Mouse (Mus musculus): ENCODE measurements around the gene Abraxas2.

Gene Abraxas2

DNA sequence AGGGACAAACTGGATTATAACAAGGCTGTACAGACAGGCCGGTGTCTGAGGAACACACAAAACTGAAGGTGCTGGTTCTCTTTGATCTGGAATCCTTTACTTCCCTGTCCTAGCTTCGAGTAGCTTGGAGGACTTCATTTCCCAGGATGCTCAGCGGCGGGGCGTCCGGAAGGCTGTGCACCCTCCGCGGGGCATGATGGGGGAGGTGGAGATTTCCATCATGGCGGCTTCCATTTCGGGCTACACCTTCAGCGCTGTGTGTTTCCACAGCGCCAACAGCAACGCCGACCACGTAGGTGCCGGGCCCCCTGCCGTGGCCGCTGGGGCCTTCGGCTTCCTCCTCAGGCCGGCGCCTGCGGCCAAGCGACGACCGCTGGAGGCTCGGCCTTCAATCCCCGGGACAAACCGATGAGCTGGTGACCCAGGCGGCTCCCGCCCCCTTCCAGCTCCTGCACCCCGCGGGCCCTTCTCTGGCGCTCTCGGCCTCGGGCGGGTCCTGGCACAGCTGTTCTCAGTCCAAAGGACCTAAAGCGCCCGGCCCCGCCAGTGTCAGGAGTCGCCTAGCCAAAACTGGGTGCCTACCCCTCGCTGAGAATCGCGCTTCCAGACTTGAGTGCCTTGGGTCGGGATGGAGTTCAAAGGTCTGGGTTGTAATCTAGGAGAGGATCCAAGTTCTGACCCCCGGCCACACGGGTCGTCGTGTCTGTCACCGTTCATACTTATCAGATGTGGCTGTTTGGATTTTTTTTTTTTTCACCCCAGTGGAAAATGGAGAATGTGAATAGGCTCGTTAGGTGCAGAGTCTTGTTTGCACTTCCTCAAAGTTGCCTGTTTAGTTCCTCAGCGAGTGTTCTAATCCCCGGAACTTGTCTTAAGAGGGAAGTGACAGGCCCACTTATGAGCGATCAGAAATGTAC, at the start of gene Abraxas2:
Gene Abraxas2 (plus strand): TSS at position 184 of the 917 bp plus-strand sequence.
- DNase-seq (ENCODE audit: low read depth, low spot score), result peak; percentile 95

DNA sequence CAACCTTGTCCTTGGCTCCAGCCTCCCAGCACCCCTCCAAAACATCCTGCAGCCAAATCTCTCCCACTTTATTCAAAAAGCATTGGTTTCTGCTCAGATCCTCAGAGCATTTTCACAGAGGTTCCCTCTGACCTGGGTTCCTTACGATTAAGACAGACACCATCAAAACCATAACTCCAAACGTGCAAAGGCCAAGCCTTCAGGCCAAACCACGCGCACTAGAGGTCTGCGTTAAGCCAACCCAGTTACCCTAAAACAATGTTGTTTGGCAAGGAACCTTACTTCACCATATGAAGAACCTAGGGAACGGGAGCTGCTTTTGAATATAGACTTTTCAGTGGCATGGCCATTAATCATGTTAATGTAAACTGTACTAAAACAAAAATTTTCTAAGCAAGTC, 49.3 kb upstream of the Abraxas2 start:
- no peak for DNase-seq (ENCODE audit: low read depth, low spot score)

DNA sequence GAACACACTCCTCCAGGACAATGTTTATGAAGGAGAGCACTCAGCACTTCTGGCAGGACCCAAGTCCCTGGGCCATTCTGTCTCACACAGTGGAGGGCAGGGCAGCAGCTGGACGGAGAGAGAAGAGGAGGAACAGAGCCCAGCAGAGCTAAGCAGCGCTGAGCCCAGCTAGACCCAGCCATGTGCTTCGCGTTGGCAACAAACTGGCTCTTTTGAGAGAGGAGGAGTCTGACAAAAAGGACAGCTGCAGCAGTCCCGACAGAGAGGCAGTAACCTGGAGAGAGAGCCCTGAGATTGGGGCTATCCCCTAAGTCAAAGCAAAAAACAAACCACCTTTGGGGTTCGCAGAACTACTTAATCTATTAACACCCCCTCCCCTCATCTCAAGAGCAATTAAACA, 48.7 kb upstream of the Abraxas2 start:
- DNase-seq (ENCODE audit: low read depth, low spot score), result no peak

DNA sequence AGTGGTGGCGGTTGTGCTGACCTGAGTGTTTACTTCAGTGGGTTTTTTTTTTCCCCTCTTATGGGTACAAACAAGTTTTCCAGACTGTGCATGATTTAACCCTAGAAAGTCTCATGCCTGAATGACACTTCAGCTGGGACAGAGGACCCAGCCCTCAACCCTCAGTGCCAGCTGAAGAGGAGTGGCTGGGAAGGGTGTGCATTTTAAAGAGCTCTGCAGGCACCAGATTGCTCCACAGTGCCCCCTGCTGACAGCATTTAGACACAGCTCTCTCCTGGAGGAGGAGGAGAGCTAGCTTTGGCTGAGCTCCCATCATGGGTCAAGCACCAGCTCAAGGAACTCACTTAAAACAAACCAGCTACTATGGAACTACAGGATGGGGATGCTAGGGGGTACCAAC, 48.1 kb upstream of the Abraxas2 start:
- DNase-seq (ENCODE audit: low read depth, low spot score), result peak; percentile 90

DNA sequence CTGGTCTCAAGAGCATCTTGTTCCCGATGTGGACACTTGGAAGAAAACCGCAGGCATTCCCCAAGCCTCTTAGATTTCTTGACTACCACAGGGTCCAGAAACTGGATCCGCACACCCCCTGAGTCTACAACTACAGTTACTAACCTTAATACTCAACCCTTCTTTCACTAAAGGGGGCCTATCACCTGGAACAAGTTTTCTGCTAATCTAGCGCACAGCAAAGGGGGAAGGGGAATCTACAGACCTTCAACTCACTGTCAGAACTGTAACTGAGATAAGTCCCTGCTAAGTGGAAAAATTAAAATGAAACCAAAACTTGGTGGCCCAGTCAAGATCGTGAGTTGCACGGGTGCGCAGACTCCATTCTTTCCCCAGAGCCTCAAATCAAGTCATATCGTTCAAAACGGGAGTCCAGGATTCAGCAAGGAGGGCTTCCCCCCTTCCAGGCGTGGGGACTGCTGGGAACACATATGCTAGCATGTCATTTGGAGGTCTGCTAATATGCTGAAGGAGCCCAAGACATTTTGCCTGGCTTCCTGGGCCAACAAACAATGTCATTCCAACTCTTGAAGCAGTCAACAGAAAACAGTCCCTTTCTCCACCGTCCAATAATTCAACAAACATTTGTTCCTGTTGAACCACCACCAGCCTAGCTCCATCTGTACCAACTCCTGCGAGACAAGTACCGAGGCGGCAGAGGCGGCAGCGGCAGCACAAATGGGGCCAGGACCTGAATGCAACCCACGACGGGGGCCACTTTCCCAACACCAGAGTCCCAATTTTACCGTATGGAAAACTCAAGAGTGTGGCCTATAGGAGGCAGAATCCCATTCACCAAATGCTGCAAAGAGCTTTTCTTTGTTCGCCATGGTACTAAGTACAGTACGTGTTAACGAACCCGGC, 47.1 kb upstream of the Abraxas2 start:
- DNase-seq (ENCODE audit: low read depth, low spot score), result peak; percentile 79

DNA sequence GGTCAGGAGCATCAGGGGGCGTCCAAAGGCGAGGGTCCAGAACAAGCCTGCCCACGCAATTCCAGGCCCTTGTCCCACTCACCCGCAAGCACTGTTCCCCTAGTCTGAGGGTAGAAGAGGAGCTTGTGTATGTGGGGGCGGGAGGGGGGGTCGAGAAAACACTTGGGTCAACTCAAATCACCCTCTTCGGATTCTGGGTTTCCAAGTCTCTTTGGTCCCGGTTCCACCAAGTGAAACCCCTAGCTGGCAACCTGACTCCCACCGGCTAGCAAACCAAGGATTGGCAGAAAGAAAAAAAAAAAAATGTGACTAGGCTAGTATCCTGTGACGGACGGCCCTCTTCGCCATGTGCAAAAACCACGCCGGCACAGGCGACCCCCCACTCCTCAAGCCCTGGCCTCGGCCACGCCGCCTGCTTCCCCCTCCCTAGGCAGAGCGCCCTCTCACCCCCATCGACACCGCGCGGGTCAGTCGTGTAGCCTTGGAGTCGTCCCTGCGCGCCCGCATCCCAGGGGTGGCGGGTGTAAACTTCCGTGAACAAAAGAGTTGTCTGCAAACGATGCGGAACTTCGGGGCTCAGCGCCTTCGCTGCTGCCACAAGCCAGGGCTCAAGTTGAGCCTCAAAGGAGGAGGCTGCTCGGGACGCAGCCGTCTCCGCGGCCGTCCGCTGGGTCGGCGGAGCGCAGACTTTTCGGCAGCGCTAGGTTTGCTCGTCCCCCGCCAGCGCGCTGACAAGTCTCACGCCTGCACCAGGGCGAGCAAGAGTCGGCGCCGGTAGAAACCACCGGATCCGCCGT, 46.2 kb upstream of the Abraxas2 start:
- peak; percentile 87 for DNase-seq (ENCODE audit: low read depth, low spot score)

DNA sequence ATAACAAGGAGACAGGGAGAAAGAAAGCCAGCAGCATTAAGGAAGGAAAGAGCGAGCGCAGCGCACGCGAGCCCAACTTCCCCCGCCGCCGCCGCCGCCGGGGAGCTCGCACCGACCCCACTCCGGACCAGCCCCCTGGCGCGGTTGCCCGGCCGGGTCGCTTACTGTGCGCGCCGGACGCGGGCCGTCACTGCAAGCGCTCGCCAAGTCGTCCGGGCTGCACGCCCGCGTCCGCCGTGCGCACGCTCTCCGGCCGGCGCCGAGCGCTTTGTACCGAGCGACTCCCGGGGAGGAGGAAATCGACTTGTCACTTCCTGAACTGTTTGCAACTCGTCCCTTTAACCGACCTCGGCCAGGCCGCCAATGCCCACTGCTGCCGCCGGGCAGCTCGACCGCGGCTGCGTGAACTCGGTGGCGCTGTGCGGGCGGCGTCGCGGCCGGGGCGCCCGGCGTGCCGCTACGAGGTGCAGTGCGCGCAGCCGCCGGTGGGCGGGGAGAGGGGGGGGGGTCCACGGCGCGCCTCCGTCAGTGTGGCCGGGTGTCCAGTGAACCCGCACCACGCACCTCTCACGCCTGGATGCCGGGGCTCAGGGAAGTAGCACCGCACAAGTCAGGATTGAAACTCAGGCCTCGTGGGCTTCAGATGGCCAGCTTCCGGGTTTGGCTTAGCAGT, 45.5 kb upstream of the Abraxas2 start, which contains the start of gene Fam53b:
Gene Fam53b (minus strand): TSS at position 471 of the 673 bp plus-strand sequence.
- DNase-seq (ENCODE audit: low read depth, low spot score), result peak; percentile 86

DNA sequence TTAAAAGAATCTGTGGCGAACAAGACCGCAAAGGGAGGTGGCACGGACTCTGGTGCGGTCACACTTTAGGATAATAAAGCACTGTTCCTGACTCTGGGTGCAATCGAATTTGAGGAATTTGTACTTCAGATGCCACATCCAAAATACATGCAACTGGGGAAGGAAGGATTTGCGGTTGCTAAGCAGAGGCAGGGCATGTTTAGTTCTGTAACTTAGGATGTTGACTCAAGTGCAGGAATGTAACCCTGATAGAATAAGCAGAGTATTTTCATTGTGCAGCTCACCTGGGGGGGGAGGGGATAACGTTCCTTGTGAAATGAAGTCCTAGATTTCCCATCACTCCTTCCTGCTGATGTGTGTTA, 45.0 kb upstream of the Abraxas2 start:
- no peak for DNase-seq (ENCODE audit: low read depth, low spot score)

DNA sequence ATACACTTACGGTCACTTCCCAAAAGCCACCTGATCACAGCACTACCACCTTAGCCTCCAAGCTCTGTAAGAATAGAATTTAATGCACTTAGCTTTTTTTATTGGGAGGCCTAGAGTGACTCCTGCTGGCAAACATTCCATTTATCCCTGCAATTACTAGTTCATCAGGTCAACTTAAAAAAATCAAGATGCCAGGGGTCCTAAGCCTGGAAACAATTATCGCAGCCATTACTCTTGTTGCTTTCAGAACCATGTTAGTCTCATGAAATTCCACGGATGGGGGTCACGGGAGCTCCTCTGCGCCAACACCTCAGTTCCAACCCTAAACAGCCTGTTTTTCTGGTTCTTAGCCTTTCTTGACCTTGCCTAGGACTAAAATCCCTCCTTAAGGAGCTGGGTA, 43.9 kb upstream of the Abraxas2 start:
- no peak for DNase-seq (ENCODE audit: low read depth, low spot score)

DNA sequence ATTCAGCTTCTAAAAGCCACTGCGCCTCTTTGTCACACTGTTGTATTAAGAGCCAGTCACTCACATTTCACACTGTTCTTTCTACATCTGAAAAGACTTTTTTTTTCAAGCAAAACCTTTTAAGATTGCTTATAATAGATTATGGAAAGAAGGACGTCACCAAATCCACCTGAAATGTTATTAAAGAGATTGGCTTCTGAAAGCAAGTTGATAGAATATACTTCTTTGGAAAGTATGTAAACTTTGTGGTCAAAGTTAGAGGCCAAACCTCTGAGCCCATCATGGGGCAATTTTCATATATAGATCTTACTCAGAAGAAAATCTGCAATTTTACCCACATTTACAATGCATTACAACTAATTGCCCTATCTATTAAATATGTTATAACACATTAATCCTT, 42.5 kb upstream of the Abraxas2 start:
- DNase-seq (ENCODE audit: low read depth, low spot score), result no peak

DNA sequence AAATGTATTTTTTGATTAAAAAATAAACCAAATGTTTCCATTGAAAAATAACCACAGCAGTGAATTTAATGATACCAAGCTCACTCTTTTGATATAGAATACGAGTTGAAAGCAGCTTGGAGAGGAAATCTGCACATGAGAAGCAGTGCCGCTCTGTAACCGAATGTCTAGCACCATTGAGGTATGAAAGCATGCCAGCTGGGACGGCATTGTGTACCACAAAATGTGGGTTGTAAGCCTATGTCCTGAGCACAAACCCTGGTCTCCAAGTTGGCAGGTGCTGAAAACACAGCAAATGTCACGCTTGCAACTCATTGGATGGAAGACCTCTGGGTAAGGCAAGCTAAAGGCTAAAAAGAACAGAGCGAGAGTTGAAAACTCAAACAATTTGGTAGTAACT, 42.0 kb upstream of the Abraxas2 start:
- no peak for DNase-seq (ENCODE audit: low read depth, low spot score)

DNA sequence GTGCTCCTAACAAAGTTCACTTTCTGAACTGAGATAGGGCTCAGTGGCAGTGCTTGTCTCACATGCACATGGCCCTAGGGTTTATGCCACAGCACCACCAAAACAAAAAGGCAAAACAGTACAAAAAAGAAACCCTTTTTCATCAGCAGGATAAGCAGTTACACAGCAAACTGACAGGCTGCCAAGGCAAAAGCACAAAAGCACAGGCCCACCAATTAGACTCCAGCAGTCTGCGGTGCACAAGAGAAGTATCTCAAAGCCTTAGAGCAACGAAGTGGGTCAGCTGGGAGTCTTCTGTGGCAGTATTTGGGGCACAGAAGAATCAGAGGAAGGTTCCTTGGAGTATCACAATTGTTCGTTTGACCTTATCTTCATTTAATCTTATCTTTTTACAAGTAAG, 38.3 kb upstream of the Abraxas2 start:
- no peak for DNase-seq (ENCODE audit: low read depth, low spot score)

DNA sequence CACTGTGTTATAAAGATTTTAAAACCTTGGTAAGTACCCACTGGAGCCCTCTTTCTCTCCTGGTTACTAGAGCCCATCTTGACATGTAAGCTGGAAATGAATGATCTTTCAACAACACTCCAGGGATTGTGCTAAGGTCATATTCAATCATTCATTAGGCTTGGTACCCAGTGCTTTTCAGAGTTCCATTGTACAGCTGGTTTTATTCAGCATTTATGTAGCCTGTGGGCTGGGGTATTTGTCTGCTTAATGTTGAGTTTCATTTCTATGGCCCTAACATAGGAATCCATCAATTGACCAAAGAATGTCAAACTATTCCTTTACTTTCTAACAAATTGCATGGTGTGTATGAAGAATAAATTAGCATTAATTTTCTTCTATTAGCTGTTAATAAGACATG, 35.2 kb upstream of the Abraxas2 start:
- DNase-seq (ENCODE audit: low read depth, low spot score), result no peak

DNA sequence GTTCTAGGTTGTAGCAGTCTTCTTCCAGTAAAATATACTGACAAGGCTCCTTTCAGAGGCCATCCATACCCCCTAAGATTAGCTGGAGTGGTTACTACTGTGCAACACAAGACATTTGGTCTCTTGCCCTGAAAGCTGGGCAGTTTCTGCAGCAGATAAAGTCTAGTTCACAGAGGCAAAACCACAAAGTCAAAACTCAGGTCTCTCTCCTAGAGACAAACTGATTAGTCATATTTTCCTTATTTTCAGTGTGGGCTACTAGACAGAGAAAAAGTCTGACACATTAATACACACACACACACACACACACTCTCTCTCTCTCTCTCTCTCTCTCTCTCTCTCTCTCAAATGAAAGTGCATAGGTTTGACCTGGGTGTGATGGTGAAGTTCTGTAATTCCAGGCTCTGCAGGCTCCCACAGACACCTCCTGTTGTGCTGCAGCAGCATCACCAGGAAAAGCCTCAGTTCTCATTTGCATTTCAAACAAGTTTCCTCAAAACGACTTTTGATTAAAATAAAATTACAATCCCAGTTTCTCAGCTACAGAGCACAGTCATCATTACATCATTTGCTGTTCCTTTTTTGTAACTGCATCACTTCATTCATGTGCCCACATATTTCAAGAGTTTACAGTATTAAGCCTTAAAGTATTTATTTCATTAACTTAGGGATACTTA, 34.5 kb upstream of the Abraxas2 start:
- DNase-seq (ENCODE audit: low read depth, low spot score), result no peak

DNA sequence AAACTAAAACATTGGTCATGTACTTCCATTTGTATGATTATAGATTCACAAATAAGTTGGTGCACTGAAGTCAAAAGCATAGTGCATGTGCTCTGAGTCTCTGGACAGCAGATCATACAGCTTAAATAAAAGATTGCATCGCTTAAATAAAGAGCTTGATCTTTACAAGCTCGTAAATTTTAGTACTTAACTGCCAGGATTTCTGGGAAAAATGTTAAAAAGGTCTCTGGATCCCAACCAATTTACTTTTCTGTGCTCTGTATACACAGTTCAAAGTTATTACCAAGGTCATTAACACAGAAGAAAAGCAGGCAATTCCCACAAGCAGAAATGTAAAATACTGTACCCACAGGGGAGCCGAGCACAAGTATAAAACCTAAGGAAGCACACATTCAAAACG, 28.1 kb upstream of the Abraxas2 start:
- no peak for DNase-seq (ENCODE audit: low read depth, low spot score)

DNA sequence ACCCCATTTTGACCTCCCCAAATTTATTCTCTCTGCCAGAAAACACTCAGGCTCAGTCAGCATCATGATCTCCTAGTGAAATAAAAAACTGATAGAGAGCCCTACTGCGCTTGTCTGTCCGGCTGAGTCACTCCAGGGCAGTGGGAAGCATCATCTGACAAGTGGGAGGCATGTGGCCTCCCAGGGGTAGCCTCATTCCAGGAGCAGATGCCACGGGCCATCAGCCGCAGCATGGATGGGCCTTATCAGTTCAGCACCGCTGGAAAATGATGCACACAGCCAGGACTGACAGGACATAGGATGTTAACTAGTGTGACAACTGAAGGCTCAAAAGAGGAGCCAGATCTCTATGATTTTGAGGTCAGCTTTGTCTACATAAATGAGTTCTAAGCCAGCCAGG, 17.7 kb upstream of the Abraxas2 start:
- DNase-seq (ENCODE audit: low read depth, low spot score), result no peak

DNA sequence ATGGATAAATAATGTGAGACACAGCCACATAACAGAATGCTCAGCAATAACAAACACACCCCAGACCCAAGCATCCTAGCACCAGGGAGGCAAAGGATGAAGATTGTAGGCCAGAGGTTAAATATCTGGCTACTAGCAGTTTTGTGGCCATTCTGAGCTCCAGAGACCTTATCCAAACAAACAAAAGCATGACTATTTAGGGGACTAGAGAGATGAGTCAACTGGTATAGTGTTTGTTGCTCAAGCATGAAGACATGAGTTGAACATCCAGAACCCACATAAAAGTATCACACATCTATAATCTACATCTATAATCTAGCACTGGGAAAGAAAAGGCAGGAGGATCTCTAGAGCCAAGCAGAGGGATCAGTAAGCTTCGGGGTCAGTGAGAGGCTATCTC, 16.6 kb upstream of the Abraxas2 start:
- DNase-seq (ENCODE audit: low read depth, low spot score), result no peak

DNA sequence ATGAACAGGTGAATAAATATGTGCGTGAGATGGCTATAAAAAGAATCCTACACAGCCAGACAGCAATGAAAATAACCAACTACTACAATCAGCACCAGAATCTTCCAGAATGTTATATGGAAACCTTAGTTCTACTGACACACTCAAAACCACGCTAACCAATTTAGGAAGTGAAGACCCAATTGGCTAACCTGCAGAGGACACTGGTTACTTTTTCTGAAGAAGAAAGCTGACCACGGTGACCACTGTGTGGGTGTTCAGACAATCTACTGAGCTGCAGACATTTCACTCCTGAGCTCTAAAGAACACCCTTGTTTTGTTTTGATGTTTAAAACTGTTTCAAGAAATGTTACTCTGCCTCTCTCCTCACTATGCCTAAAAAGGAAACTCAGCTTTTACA, 15.9 kb upstream of the Abraxas2 start:
- DNase-seq (ENCODE audit: low read depth, low spot score), result no peak

DNA sequence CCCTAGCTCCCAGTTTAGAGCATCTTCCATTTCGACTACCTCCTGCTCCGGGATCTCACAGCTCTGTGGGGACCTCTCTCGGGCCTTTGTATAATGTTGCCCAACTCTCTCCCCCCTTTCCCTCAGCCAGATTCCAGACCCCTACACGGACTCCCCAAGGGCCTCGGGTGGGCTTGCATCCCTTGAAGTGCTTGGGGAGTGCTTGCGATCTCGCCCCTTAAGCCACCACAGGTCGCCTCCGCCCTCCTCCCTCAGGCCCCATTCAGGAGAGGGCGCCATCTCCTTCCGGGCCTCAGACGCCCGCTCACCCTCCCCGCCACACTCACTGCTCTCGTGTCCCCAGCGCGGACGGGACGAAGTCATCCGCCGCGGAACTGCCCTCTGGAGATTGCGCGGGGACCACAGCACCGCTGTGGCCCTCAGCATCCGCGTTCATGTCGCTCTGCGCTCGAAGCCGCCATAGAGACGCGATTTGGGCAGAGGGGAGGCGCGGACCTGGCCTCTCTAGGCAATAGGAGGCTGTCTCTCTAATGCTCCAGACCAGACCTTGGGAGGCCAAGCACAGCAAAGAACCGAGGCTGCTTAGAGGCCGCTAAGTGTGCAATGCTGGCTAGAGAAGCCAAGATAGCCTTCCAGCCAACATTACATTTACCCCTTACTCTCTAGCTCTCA, 6.7 kb upstream of the Abraxas2 start, which contains the start of gene Eef1akmt2:
Gene Eef1akmt2 (minus strand): TSS at position 501 of the 672 bp plus-strand sequence.
- peak; percentile 92 for DNase-seq (ENCODE audit: low read depth, low spot score)

DNA sequence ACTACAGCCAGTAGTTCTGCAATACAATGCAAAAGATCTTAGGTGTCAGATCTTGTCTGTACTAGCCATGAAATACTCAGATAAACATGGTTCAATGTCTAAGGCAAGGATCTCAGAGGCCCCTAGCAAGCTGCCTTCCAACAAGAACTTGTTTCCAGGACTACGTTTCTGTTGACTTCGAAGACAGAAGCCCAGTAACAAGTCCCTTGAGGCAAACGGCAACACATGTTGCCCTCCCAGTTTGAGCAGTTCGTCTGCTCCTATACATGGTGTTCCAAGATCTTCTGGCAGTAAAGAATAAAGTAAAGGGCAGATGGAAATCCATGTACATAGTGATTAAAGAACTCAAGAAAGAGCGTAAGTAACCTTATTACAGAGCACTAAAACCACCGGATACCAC, 5.7 kb upstream of the Abraxas2 start:
- no peak for DNase-seq (ENCODE audit: low read depth, low spot score)
